Mouse (Mus musculus): ENCODE data around the gene Swi5.
A peak's percentile ranks its signal among the peaks of the same experiment; 100 is the strongest.

The Swi5 gene

DNA sequence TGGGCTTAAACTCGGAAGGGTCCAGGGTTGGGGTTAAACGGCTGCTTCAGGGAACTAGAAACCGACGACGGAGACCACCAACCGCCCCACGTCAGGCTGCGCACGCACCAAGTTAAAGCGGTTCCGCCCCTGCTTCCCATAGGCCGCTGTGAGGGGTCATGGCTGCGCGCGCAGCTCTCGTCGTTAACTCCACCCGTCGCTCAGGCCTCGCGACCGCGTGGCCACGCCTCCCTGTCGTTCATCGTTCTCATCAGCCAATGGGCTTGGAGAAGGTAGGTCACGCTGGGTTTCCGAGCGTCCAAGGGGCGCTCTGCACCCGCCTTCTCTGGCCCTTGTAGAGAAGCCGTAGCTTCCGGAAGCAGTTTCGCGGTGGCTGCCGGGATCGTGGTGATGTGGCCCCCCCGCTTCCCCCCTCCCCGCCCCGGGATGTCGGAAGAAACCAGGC is at the start of gene Swi5:
TSS of gene Swi5 (minus strand) at position 153 of the 445 bp plus-strand sequence.
- peak; percentile 100 for DNase-seq (ENCODE audit: low spot score)

- DNase-seq (ENCODE audit: low spot score) = no peak
Observed at GRCm38 (mm10) chr2:32335888-32336287, 48.0 kb upstream of the Swi5 start.

DNA sequence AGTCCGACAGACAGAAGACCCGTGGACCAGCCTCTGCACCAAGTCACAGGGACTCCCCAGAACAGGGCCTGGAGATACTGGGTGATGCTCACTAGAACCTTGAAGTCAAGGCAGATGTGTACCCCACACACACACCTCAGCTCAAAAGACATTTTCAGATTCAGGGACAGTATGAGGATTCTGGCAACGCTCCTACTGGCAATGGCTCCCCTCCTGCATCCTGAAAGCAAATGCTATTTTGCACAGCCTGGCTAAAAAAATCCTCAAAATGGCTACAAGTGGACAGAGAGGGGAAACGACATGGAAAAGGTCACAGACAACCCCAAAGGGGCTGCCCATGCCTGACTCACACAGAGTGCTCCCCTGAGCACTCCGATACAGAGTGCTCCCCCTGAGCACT is 44.3 kb upstream of the Swi5 start:
- DNase-seq (ENCODE audit: low spot score) = no peak

DNA sequence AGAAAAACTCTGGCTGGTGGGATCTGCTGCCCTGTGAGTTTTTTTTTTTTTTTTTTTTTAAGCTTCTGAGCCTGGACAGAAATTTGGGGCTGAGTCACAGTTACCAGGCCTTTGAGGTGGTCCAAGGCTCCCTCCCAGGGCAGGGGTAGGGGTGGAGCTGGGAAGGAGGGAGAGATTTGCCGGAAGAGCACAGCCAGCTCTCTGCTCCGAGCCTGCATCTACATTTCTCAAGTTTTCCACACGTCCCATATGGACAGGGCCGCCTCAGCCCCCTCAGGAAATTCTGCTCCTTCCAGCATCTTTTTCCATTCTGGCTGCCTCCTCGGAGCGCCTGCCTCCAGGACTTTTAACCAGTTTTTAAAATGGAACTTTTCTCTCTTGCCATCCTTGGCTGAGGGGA is 41.7 kb upstream of the Swi5 start:
- DNase-seq (ENCODE audit: low spot score) = no peak

DNA sequence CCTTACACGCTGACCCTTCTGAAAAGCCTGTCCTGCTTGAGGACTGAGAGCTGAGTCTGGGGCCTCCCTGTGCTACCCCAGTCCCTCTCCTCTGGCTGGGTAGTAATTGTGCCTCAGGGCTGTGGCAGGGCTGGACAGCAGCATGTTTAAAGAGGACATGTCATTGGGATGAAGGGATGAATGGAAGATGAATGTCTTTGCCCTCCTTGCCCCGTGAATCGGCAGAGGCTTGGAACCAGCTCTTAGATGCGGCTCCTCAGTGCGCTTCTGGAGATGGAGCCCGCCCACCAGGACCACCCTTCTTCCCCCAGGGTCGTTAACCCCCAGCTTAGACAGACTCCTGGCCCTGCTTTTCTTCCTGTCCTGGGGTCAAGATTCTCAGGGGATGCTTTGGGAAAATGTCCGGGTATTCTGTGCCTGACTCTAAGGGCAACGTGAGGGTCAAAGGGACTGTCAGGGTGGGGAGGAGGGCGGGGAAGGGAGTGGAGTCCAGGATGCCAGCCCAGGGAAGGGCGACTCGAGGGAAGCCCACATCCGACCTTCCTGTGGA is 41.1 kb upstream of the Swi5 start:
- DNase-seq (ENCODE audit: low spot score) = no peak

GRCm38 (mm10) chr2:32327200-32327599 is 39.3 kb upstream of the Swi5 start:
- DNase-seq (ENCODE audit: low spot score) = no peak

DNA sequence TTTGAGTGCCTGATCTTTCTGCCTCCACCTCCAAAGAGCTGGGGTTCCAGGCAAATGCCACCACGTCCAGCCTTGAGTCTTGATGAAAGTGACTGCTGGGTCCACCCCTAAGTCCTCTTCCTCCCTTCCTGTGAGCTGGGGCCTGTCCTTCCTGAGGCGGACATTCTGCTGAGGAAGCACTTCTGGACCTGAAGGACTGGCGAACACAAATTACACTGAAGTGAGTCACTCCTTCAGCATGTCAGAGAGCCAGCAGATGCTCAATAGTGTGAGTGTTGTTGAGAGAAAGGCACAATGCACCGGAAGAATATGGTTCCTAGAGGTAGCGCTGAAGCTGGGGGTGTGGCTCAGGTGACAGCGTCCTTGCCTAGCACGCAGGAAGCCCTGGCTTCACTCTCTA is 37.5 kb upstream of the Swi5 start:
- peak; percentile 33 for DNase-seq (ENCODE audit: low spot score)

DNA sequence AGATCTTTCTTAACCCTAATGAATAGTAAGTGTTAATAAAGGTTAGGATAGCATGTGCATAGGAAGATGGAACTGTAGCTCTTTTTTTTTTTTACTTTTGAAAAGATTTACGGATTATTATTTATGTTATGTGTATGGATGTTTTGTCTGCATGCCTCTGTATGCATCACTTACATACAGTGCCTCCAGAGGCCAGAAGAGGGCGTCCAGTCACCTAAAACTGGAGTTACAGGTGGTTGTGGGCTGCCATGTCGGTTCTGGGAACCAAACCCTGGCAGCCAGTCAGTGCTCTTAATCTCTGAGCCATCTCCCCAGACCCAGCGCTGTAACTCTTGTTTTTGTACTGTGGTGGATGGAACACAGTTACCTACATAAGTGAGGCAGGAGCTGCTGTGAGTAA is 36.4 kb upstream of the Swi5 start:
- DNase-seq (ENCODE audit: low spot score) = no peak

DNA sequence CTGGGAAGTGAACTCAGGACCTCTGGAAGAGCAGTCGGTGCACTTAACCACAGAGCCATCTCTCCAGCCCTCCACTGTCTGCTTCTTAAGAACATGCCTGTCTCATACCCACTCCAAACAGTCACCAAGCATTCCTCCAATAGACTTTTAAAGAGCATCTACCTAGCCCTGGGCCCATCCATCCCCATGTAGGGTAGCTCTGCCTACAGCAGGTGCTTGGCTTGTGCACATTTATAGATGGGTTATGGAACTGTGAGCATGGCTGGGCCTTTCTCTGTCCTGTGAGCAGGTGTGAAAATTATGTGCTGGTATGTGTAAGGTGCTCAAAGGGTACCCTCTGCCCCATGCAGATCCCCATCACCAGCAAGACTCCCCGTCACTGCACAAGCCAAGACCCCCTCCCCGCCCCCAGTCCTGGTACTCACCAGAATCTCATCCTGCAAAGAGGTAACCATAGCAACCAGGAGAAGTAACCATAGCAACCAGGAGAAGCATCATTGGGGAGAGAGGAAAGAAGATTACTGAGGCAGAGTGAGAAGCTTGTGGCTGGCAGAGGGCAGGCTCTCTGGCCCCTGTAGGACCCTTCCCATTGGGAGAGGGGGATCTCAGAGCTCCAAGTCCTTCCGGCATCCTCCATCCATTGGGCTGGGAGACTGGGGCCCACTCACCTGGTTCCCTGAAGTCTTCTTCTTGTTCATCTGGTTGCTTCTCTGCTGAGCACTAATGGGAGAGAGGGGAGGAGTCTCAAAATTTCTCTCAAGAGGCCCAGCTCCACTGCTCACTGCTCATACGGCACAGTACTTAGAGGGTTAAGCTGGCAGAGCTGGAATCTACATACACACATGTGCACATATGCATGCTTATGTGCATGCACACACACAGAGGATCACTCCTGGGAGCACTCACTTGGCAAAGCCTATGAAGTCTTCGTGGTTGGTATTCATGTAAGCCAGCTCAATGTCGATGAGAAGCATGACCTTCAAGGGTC is 35.2 kb upstream of the Swi5 start:
- no peak for DNase-seq (ENCODE audit: low spot score)

GRCm38 (mm10) chr2:32321591-32322298 is 33.9 kb upstream of the Swi5 start:
- no peak for DNase-seq (ENCODE audit: low spot score)

GRCm38 (mm10) chr2:32320721-32321120 is 32.8 kb upstream of the Swi5 start:
- no peak for DNase-seq (ENCODE audit: low spot score)

DNA sequence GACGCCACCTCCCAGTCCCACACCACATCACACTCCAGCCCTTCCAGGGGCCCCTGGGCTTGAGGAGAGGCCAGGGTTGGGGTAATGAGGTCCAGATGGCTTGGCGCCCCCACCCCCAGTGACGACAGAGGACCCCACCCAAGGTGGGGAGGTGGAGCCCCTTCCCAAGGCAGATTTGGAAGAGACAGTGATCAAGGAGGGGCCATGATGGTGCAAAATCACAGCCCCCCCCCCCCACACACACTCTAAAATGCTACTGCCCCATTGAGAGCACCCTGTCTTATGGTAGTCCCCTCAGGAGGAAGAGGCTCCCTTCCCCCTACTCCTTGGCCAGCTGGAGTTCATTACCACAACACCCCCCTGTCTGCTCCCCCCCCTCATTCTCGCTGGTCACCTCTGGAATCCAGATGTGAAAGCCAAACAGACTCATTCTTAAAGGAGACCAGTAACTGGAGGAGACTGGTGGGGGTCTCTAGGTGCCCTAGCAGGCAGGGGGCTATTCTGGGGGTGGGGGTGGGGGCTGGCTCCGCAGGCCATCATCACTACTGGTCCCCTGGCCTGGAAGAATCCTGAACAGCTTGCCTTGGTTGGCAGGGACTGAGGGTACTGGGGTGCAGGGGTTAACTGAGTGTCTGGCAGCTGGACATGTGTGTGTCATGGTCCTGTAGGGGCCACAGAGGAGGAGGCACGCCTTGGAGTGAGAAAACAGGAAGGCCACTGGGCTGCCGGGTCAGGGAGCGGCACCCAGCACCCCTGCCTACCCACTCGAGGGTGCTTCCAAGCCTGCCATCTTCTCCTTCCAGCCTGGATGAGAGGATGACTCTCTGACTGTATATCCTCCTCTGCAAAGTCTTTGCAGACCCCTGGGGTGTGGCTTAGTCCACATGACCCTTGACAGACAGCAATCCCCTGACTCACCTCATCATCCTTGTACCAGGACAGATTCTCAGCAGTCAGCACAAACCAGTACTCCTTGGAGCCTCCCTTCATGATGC is 32.0 kb upstream of the Swi5 start:
- peak; percentile 52 for DNase-seq (ENCODE audit: low spot score)

DNA sequence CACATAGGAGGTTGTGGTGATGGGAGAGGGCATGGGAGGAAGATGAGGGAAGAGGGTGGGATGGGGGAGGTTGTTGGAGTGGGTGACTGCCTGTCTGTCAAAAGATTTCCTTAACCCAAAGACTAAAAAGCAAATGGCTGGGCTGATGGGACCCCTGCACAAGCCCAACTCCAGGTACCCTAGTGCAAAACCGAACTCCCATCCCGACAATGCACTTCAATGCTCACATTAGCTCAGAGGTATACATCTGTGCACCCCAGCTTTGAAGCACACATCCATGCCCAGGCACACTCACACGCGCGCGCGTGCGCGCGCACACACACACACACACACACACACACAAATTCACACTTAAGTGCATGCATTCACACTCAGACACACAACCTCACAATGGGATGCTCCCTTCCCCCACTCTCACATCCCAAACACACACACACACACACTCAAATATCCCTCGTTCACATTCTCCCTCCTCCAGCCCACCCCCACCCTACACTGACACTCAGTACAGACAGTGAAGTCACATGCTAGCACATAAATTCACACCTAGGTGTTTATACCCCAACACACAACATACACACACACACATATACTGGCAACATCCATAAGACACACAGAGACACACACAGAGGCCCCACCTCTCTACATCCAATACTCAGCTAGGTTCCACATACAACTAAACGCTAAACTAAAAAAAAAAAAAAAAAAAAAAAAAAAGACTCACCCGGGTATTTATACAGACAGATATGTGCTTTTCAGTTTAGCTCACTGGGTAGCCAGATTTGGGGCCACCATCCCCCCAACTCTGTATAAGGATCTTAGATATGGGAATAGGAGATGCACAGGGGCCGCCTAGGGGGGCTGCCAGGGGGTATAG is 31.1 kb upstream of the Swi5 start:
- DNase-seq (ENCODE audit: low spot score) = no peak

GRCm38 (mm10) chr2:32317791-32318417 is 30.0 kb upstream of the Swi5 start:
- peak; percentile 69 for DNase-seq (ENCODE audit: low spot score)

- no peak for DNase-seq (ENCODE audit: low spot score)
Observed at GRCm38 (mm10) chr2:32316887-32317656, 29.2 kb upstream of the Swi5 start.

DNA sequence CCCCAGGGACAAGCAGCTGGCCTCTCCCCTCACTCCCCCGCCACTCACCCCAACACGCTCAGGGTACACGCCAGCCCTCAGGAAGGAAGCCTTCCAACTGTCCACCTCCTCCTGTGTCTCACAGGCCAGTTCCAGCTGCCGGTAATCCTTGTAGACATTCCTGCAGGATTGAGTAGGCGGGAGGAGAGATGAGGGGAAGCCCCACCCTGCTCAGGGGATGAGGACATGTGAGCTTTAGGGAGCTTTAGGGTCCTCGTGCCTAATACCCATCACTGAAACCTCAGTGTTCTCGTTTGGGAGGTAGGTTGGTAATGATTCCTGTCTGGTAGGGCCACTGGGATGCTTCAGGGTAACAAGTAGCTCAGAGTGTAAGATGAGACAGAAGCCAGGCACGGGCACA is 27.9 kb upstream of the Swi5 start:
- no peak for DNase-seq (ENCODE audit: low spot score)

GRCm38 (mm10) chr2:32314831-32315230 is 27.0 kb upstream of the Swi5 start:
- DNase-seq (ENCODE audit: low spot score) = no peak

- DNase-seq (ENCODE audit: low spot score) = no peak
Observed at GRCm38 (mm10) chr2:32312318-32312964, 24.6 kb upstream of the Swi5 start.

Data from adipocyte (in vitro differentiated cells).